Comparison of ENCODE assay signal across 8 mouse cellular contexts in genomic region chr14:30653943-30654659, GRCm38 (mm10). TPM values are rescaled to one million over a fixed set of nuclear protein-coding genes. Genes with fewer than 3 reads are reported as not detected.
DNase-seq lines count a peak whose midpoint lies in the region; ATAC-seq lines count a peak whose summit lies in the region.

Gene Rft1, plus strand, starts transcription at chr14:30654360.

- no peaks in the 10 kb centered on the region for H3K9me3 ChIP-seq in forebrain, embryonic 14.5 days (replicated peaks; ENCODE audit: control insufficient read depth, low read length)
- H3K9me3 ChIP-seq in neural tube, embryonic 15.5 days (replicated peaks), result no peaks in the 10 kb centered on the region

- intact Hi-C loops in heart, postnatal 14 days (cut with DNase I), result loop anchor here (5.0 kb wide), 1 partner anchor 62 kb away; no protein-coding TSS in a partner anchor

- H3K9ac ChIP-seq in forebrain, embryonic 14.5 days (ENCODE audit: low read length), result peak within 1 kb of the TSS; percentile 89
- peak within 1 kb of the TSS; percentile 98 for H3K9ac ChIP-seq in neural tube, embryonic 15.5 days (replicated peaks)

- DNase-seq in ES-CJ7 (ENCODE audit: low read depth, low spot score), result peak; percentile 96
- DNase-seq in cerebellum, adult 11 months, result peak; percentile 96
- DNase-seq in forebrain, embryonic 14.5 days (ENCODE audit: low spot score), result peak; percentile 96
- DNase-seq in heart, postnatal 14 days, result peak; percentile 98 to 100
- peak; percentile 97 for DNase-seq in layer of hippocampus, adult 11-12 months (ENCODE audit: low spot score)
- peak; percentile 96 to 97 for DNase-seq in lung, adult 18-20 months
- peak; percentile 98 for DNase-seq in testis, postnatal 14 days (ENCODE audit: low spot score)

- WGBS in forebrain, embryonic 14.5 days, result 2% methylated on average over 38 of the region's 38 CpGs
- 2% methylated on average over 38 of the region's 38 CpGs for WGBS in neural tube, embryonic 15.5 days

- peak within 1 kb of the TSS; percentile 70 for H3K4me3 ChIP-seq in forebrain, embryonic 14.5 days (ENCODE audit: low read depth, low read length)
- peak within 1 kb of the TSS; percentile 91 for H3K4me3 ChIP-seq in neural tube, embryonic 15.5 days (replicated peaks)

- peak within 1 kb of the TSS; percentile 60 for H3K4me2 ChIP-seq in forebrain, embryonic 14.5 days (ENCODE audit: low read length)
- H3K4me2 ChIP-seq in neural tube, embryonic 15.5 days, result peak within 1 kb of the TSS; percentile 65

- H3K27me3 ChIP-seq in forebrain, embryonic 14.5 days (replicated peaks; ENCODE audit: control insufficient read depth, insufficient read depth, low read length), result no peaks in the 10 kb centered on the region
- no peaks in the 10 kb centered on the region for H3K27me3 ChIP-seq in neural tube, embryonic 15.5 days (replicated peaks)

- H3K27ac ChIP-seq in forebrain, embryonic 14.5 days (ENCODE audit: low read depth, low read length), result peak within 1 kb of the TSS; percentile 45
- peak within 1 kb of the TSS; percentile 88 for H3K27ac ChIP-seq in neural tube, embryonic 15.5 days (replicated peaks)

- ATAC-seq in forebrain, embryonic 14.5 days, result peak; percentile 98
- ATAC-seq in neural tube, embryonic 15.5 days (ENCODE audit: low FRiP score), result peak; percentile 93

- H3K36me3 ChIP-seq in forebrain, embryonic 14.5 days (ENCODE audit: control insufficient read depth, insufficient read depth, low read length), result no peaks in the 10 kb centered on the region
- no peaks in the 10 kb centered on the region for H3K36me3 ChIP-seq in neural tube, embryonic 15.5 days

- peaks cover 6% of the 10 kb centered on the region for H3K4me1 ChIP-seq in forebrain, embryonic 14.5 days (ENCODE audit: control insufficient read depth, insufficient read depth, low read length)
- peaks cover 23% of the 10 kb centered on the region for H3K4me1 ChIP-seq in neural tube, embryonic 15.5 days

RNA-seq across cellular contexts. Expression of gene Rft1, which starts in this region (rescaled TPM):
- 6.0 and 6.7 TPM in 2 replicates for polyA plus RNA-seq in forebrain, embryonic 14.5 days (2014; fragmentation: Nextera tagmentation; extraction: Ambion mirVana)
- 1 to 10 TPM; 9.2 to 9.5 TPM for total RNA-seq in heart, postnatal 14 days (2021)
- polyA plus RNA-seq in neural tube, embryonic 15.5 days (2015; fragmentation: Nextera tagmentation; extraction: Ambion mirVana), result 9.0 and 9.6 TPM in 2 replicates

Comparison
In these comparisons a context has a peak if more than half of its experiments do, and no peak if none do; other contexts are left out.
1. Peak in every context shown above with its lines: DNase-seq, ATAC-seq, H3K4me3 ChIP-seq and H3K27ac ChIP-seq.